Mouse (Mus musculus) liver, embryonic 14.5 days (tissue): ENCODE results near the gene Gas2l3. TPM values are rescaled to one million over a fixed set of nuclear protein-coding genes. Genes with fewer than 3 reads are reported as not detected.

Source experiments
- ATAC-seq: fragments of 200-750 bp; cut with Nextera tagmentation; 2 replicates; pipeline ENCODE4 v1.8.0; 2017; ENCODE audit warnings: moderate number of reproducible peaks, mild to moderate bottlenecking, moderate library complexity; ENCODE audit not compliant: insufficient read depth
- DNase-seq, 3 experiments: peaks; one replicate each; pipeline ENCODE4 v3.0.0-alpha.2; 2012 to 2013; ENCODE audit warnings: low read depth in 3 of 3, low spot score in 3 of 3
- H3K27ac ChIP-seq: fragments of 300-500 bp; sonication (generic); 2 replicates; pipeline ENCODE4 v1.5.1; 2014; ENCODE audit warnings: moderate library complexity, mild to moderate bottlenecking, control low read depth, inconsistent platforms
- H3K27me3 ChIP-seq: fragments of 300-500 bp; sonication (generic); 2 replicates; pipeline ENCODE4 v1.6.1; 2014; ENCODE audit warnings: mild to moderate bottlenecking, low read length, moderate library complexity; ENCODE audit not compliant: control insufficient read depth, insufficient read depth
- H3K36me3 ChIP-seq: fragments of 300-500 bp; sonication (generic); replicated peaks from 2 replicates; pipeline ENCODE4 v1.6.1; 2014; ENCODE audit warnings: low read depth; ENCODE audit not compliant: control insufficient read depth, insufficient read depth
- H3K4me1 ChIP-seq, 2 experiments: fragments of 200-500 bp in 1 of 2; fragments of 300-500 bp in 1 of 2; sonication (generic) in 1 of 2; replicated peaks; 2 replicates each; pipeline ENCODE4 v1.6.1; 2012 to 2014; ENCODE audit warnings: antibody characterized with exemption in 1 of 2, inconsistent platforms in 1 of 2, low read length in 1 of 2; ENCODE audit not compliant: control insufficient read depth in 2 of 2, insufficient read depth in 2 of 2
- H3K4me2 ChIP-seq: fragments of 300-500 bp; sonication (generic); 2 replicates; pipeline ENCODE4 v1.6.1; 2014; ENCODE audit warnings: low read depth, mild to moderate bottlenecking, control low read depth, moderate library complexity
- H3K4me3 ChIP-seq, 2 experiments: fragments of 200-500 bp in 1 of 2; fragments of 300-500 bp in 1 of 2; sonication (generic) in 1 of 2; 2 replicates each; pipeline ENCODE4 v1.5.1; 2012 to 2014; ENCODE audit warnings: low read depth in 2 of 2, low read length in 2 of 2, mild to moderate bottlenecking in 2 of 2, control low read depth in 1 of 2, inconsistent platforms in 1 of 2, moderate library complexity in 1 of 2; ENCODE audit not compliant: insufficient read depth in 1 of 2
- H3K9ac ChIP-seq: fragments of 300-500 bp; sonication (generic); replicated peaks from 2 replicates; pipeline ENCODE4 v1.6.1; 2014; ENCODE audit warnings: mild to moderate bottlenecking, control low read depth, moderate library complexity
- H3K9me3 ChIP-seq: fragments of 300-500 bp; sonication (generic); 2 replicates; pipeline ENCODE4 v1.6.1; 2016; ENCODE audit warnings: low read length, mixed read lengths; ENCODE audit not compliant: control insufficient read depth
- CTCF ChIP-seq: IDR thresholded peaks from 2 replicates; pipeline ENCODE4 v1.5.1; 2016; ENCODE audit warnings: antibody characterized with exemption, low read depth, control low read depth
- EP300 ChIP-seq: IDR thresholded peaks from 2 replicates; pipeline ENCODE4 v1.6.1; 2016; ENCODE audit warnings: antibody characterized with exemption, low read depth
- WGBS: fragments of 180-500 bp; shearing (Covaris S2); extraction: QIAGEN DNeasy Blood & Tissue Kit; methylation state at CpG from one replicate; pipeline ENCODE4 v1.1.7; 2014; ENCODE audit not compliant: insufficient replicate concordance; 5-methylcytosine and 5-hydroxymethylcytosine counted together
- polyA plus RNA-seq, 2 experiments: library from polyadenylated mRNA; depleted of rRNA in 1 of 2; stranded (reverse) in 1 of 2; unstranded in 1 of 2; fragments of >200 nt; fragmentation: Nextera tagmentation in 1 of 2; extraction: Ambion mirVana in 1 of 2; gene quantifications; 2 replicates each; pipeline versions ENCODE4 v1.2.1 to v1.2.3; 2012 to 2014

Gene Gas2l3
- polyA plus RNA-seq, 2 experiments: 2.7 to 3.6 TPM

DNA sequence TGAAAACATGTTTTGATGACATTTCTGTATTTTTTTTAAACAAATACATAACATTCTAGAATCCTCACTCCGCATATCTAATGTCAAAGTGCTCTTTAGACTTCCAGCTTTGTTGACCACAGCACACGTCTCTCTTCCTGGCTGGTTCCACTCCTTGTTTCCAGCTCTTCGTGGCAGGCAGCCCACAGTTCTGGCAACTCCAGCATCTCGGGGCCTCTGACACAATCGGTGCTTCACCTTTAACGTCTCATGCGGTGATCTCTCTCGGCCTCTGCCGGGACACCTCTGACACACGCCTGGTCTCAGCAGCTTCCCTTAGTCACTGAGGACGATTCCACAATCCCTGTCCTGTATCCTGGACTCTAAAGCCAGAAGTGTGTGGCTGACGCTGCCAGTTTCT is 5.8 kb downstream of the Gas2l3 start:
- Histone ChIP-seq H3K9ac (no peak overlapping the region), H3K27ac (no peak overlapping the region), H3K27me3 (no peaks in the 10 kb centered on the region), H3K9me3 (no peaks in the 10 kb centered on the region), H3K4me2 (no peak overlapping the region), H3K4me1 (peaks cover 3 to 10% of the 10 kb centered on the region in 2 experiments), H3K36me3 (peaks cover 14% of the 10 kb centered on the region), H3K4me3 (no peak overlapping the region)
- 86% methylated on average over 12 of the region's 12 CpGs for WGBS
- DNase-seq (no peak), ATAC-seq (no peak)
- no peak for TF ChIP-seq EP300
- TF ChIP-seq CTCF: no peak

DNA sequence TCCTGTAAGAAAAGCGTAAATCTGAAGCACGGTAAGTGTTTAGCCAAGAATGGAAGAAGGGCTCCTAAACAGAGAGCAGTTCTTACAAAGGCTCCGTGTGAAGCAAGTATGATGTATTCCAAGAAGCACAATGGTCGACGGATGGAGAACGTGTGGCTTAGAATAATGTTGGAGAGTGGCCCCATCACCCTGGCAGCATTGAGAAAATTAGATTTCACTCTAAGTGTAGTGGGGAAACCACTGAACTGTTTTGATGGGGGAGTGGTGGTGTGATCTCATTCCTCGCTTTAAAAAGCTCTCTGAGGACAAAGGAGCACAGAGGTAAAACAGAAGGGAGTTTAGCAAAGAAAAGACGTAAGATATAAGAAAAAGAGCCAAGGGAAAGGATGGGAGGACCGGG is 6.3 kb downstream of the Gas2l3 start:
- Histone ChIP-seq H3K27me3 (no peaks in the 10 kb centered on the region), H3K4me1 (peaks cover under 1 to 8% of the 10 kb centered on the region in 2 experiments), H3K36me3 (peaks cover 14% of the 10 kb centered on the region), H3K9me3 (no peaks in the 10 kb centered on the region), H3K4me3 (no peak overlapping the region), H3K27ac (no peak overlapping the region), H3K9ac (no peak overlapping the region), H3K4me2 (no peak overlapping the region)
- no peak for DNase-seq
- TF ChIP-seq EP300: no peak
- no peak for TF ChIP-seq CTCF
- no peak for ATAC-seq
- WGBS: 83% methylated on average over 9 of the region's 9 CpGs

DNA sequence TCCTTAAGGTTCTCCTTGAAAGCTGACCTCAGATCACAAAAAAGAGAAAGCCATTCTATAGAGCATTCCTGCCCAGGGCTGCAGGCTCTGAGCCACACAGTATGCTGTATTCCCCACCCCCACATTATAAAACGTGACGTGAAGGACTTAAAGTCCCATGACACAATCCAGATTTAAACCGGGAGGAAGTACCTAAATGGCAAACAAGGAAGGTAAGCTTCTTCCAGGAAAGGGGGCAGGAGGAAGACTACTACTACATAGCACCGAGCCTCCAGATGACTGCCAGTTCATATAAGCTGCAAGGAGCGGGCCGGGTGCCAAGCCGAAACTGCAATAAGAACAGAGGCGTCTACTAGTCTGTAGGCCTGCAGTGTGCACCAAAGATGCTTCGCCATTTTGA is 7.8 kb downstream of the Gas2l3 start:
- WGBS: 82% methylated on average over 9 of the region's 9 CpGs

DNA sequence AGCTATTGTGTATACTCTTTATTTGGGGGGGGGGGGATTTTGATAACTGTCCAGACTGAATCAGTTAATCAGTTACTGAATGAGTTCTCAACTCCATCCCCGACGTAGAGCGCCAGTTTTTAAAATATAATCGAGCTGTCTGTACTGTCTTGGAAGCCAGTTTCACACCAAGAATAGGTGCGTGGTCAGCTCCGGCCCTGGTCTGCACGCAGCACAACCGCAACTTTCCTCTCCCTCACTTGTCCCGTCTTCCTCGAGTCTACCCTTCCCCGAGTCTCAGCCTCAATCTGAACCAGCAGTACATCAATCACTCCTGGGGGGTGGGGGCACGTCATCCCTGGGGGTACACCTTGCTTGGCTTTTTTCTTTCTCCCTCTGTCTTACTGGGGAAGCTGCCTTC is 8.4 kb downstream of the Gas2l3 start:
- H3K4me3 ChIP-seq: no peak overlapping the region
- WGBS: 83% methylated on average over 12 of the region's 12 CpGs

More for the DNA sequence above, 7.8 kb downstream of the Gas2l3 start:
- H3K9ac ChIP-seq: no peak overlapping the region
- ATAC-seq: no peak
- no peak overlapping the region for H3K27ac ChIP-seq
- no peak for DNase-seq
- H3K4me1 ChIP-seq: peaks cover 0 to 7% of the 10 kb centered on the region in 2 experiments; a peak in 2 of 4 replicates
- no peak overlapping the region for H3K4me3 ChIP-seq
- H3K36me3 ChIP-seq: peaks cover 14% of the 10 kb centered on the region
- no peaks in the 10 kb centered on the region for H3K9me3 ChIP-seq
- H3K4me2 ChIP-seq: no peak overlapping the region
- no peaks in the 10 kb centered on the region for H3K27me3 ChIP-seq
- TF ChIP-seq EP300: no peak
- no peak for TF ChIP-seq CTCF

DNA sequence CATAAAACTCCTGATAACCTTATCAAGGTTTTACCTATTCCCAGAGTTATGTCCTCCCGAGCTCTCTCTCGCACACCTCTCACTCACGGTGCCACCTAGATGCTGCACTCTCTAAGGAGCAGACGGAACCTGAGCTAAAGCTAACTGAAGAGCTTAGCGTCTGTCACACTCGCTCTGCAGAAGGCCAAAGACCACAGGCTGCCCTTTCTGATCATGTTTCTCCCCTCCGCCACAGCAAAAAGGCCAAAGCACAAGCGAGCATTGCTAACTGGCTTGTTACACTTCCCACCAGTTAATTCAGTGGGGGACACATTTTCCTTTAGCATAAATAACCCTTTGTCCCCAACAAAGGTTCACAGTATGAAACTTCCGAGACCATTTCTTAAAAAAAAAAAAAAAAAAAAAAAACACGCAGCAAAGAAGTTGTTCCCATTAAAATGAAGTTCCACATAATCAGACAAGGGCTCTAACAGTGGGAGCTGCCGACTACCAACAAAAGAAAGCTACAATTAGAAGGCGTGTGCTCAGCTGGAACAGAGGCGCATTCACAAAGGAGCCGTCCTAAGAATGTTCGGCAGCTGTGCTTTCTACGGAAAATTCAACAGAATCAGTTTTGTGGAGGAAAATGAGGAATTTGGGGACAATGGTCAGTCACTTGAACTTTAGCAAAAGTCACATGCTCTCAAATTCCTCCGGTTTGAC is 9.1 kb downstream of the Gas2l3 start:
- TF ChIP-seq CTCF (no peak), EP300 (no peak)
- Histone ChIP-seq H3K4me3 (no peak overlapping the region), H3K4me2 (no peak overlapping the region), H3K27ac (no peak overlapping the region), H3K4me1 (peaks cover 0 to 7% of the 10 kb centered on the region in 2 experiments; a peak in 2 of 4 replicates), H3K36me3 (peaks cover 17% of the 10 kb centered on the region), H3K27me3 (no peaks in the 10 kb centered on the region), H3K9me3 (no peaks in the 10 kb centered on the region), H3K9ac (no peak overlapping the region)
- no peak for DNase-seq
- ATAC-seq: no peak
- 77% methylated on average over 17 of the region's 17 CpGs for WGBS

More for the DNA sequence above, 8.4 kb downstream of the Gas2l3 start:
- no peak for ATAC-seq
- Histone ChIP-seq H3K27ac (no peak overlapping the region), H3K4me2 (no peak overlapping the region), H3K4me1 (peaks cover 0 to 7% of the 10 kb centered on the region in 2 experiments; a peak in 2 of 4 replicates), H3K9me3 (no peaks in the 10 kb centered on the region), H3K36me3 (peaks cover 17% of the 10 kb centered on the region), H3K9ac (no peak overlapping the region), H3K27me3 (no peaks in the 10 kb centered on the region)
- TF ChIP-seq EP300 (no peak), CTCF (no peak)
- no peak for DNase-seq
